Mouse (Mus musculus): ENCODE measurements around the gene Nox4.

DNA sequence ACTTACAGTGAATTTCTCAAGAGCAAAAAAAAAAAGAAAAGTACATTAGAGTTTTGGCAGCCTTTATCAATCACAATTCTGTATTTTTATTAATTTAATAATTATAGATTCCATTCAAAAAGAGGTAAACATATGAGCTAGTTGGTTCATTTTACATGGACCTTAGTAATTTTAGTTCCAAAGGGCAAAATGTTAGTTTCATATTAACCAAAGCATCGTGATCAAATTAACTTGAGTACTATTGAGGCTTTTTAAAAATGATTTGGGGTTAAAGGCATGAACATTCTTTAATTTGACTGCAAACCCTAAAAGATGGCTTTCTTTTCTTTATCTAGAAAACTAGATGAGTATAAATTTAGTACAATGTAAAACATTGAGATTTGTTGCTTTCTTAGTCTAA is 16.4 kb upstream of the Nox4 start:
- no peak for TF ChIP-seq POLR2A (IDR thresholded peaks at IDR 0.05; ENCODE audit: low read depth, low read length)
- no peak for TF ChIP-seq CTCF (conservative IDR thresholded peaks at IDR 0.05; ENCODE audit: insufficient read depth, insufficient read length, low read depth, low read length)
